Mouse (Mus musculus): ENCODE results near the gene Morc2a.

Morc2a gene

GRCm38 (mm10) chr11:3738778-3739177 lies 89.8 kb downstream of the Morc2a start:
- DNase-seq: no peak
